Mouse (Mus musculus): ENCODE results near the gene Phlpp1. TPM values are rescaled to one million over a fixed set of nuclear protein-coding genes. Genes with fewer than 3 reads are reported as not detected.

The Phlpp1 gene
- polyA plus RNA-seq, 1 experiment from 2014 or later, result 6.5 TPM

DNA sequence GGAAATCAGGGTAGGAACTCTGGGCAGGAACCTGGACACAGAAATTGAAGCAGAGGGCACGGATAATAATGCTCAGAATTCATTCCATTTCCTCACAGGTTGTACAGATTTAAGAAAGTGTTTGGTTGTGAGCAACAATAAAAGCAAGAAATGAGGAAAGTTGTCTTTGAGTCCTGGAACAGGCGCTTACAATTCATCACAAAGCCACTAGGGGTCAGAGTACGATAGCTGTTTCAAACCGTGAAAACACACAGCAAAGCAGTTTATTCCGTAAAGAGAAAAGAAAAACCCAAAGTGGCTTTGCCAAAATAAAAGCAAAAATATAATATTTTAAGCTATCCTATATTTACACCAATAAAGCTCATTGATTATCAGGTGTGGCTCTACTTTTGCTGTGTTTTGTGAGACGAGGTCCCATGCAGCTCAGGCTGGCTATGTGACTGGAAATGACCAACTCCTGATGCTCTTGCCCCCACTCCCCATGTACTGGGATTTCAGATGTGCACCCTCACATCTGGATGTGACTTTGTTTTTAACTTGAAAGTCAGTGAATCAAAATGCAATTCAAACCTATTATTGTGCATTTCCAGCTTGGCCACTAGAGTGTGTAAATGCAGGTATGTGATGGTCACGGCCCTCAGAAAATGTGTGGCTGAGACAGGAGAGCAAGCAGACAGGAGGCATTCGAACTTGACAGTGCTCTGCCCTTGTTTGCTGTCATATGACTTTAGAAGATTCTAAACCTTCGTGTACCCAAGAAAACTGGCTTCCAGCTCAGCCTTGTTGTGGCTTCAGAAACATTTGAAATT, 253.8 kb downstream of the Phlpp1 start:
- no peak overlapping the region for H3K4me2 ChIP-seq (ENCODE audit: low read depth)
- no peak overlapping the region for H3K27ac ChIP-seq (ENCODE audit: low read depth, low read length)
- WGBS, result 43% methylated on average over 9 of the region's 9 CpGs
- no peak overlapping the region for H3K9ac ChIP-seq (ENCODE audit: low read length)
- H3K4me3 ChIP-seq (ENCODE audit: low read depth, low read length), result no peak overlapping the region
- H3K27me3 ChIP-seq (ENCODE audit: control insufficient read depth, insufficient read depth, low read length), result no peaks in the 10 kb centered on the region
- no peaks in the 10 kb centered on the region for H3K36me3 ChIP-seq (ENCODE audit: control insufficient read depth, insufficient read depth, low read length)
- H3K9me3 ChIP-seq (ENCODE audit: control insufficient read depth, low read length), result no peaks in the 10 kb centered on the region
- ATAC-seq (ENCODE audit: insufficient read depth, low FRiP score, low TSS enrichment) (0 out of 2 replicates have a peak, but pooled peaks have one; percentile 48), DNase-seq (ENCODE audit: low spot score) (no peak)
- no peaks in the 10 kb centered on the region for H3K4me1 ChIP-seq (ENCODE audit: control insufficient read depth, insufficient read depth, low read length)

DNA sequence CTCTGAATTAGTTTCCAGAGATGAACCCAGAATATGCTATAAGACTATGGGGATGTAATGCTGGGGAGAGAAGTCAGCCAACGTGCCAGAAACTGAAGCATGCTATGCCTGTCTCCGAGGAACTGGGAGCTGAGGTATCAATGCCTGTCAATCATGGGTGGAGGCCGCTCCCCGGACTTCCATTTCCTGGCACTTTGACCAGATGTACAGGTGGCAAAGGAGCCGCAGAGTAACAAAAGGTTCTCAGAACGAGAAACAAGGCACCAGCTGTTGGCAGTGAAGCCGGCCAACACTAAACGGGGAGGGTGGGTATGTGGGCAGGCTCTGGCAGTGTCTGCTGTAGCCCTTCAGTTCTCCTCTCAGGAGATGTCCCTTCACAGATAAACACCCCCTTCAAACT, 256.6 kb downstream of the Phlpp1 start:
- DNase-seq (ENCODE audit: low spot score) (no peak), ATAC-seq (ENCODE audit: insufficient read depth, low FRiP score, low TSS enrichment) (no peak)
- no peak overlapping the region for H3K4me3 ChIP-seq (ENCODE audit: low read depth, low read length)
- WGBS, result 44% methylated on average over 8 of the region's 8 CpGs
- no peak overlapping the region for H3K4me2 ChIP-seq (ENCODE audit: low read depth)
- H3K9me3 ChIP-seq (ENCODE audit: control insufficient read depth, low read length), result no peaks in the 10 kb centered on the region
- H3K9ac ChIP-seq (ENCODE audit: low read length), result no peak overlapping the region
- no peaks in the 10 kb centered on the region for H3K4me1 ChIP-seq (ENCODE audit: control insufficient read depth, insufficient read depth, low read length)
- H3K27me3 ChIP-seq (ENCODE audit: control insufficient read depth, insufficient read depth, low read length), result no peaks in the 10 kb centered on the region
- no peaks in the 10 kb centered on the region for H3K36me3 ChIP-seq (ENCODE audit: control insufficient read depth, insufficient read depth, low read length)
- no peak overlapping the region for H3K27ac ChIP-seq (ENCODE audit: low read depth, low read length)

DNA sequence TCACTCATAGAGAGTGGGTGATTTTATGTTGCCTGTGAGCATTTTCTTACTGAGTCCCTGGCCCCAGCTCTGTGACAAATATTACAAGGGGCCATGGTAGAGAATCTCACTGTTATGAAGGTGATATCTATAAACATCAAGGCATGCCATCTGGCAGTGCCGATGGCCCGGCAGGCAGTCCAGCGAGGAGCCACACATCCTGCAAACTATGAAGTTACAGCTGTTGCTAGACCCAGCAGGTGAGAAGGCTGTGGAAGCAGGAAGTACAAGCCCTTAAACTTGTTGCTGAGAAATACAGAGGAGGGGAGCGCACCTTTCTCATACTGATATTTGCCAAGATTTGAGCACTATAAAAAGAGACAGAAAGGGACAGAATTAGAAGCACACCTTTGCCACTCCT, 257.0 kb downstream of the Phlpp1 start:
- no peak for DNase-seq (ENCODE audit: low spot score)
- WGBS, result 55% methylated on average over 4 of the region's 4 CpGs

DNA sequence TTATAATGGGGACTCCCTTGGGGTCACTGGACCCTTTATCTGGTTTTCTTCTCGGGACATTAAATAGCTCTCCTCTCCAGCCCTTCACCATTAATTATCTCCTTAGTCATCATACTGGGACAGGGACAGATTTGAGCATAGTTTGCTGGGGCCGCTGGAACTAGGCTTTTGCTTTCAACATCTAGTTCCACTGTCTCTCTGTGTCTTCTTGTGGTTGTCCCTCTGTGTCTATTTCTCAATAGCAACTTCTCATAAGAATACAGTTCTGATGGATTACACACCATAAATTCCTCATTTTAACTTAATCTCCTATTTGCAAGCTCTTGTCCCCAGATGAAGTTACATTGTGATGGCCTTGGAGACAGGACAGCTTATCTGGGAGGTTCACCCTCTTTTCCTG, 262.0 kb downstream of the Phlpp1 start:
- Histone ChIP-seq H3K36me3 (ENCODE audit: control insufficient read depth, insufficient read depth, low read length) (no peaks in the 10 kb centered on the region), H3K9ac (ENCODE audit: low read length) (no peak overlapping the region), H3K9me3 (ENCODE audit: control insufficient read depth, low read length) (no peaks in the 10 kb centered on the region), H3K4me3 (ENCODE audit: low read depth, low read length) (no peak overlapping the region), H3K27me3 (ENCODE audit: control insufficient read depth, insufficient read depth, low read length) (no peaks in the 10 kb centered on the region), H3K4me1 (ENCODE audit: control insufficient read depth, insufficient read depth, low read length) (no peaks in the 10 kb centered on the region), H3K27ac (ENCODE audit: low read depth, low read length) (no peak overlapping the region), H3K4me2 (ENCODE audit: low read depth) (no peak overlapping the region)
- ATAC-seq (ENCODE audit: insufficient read depth, low FRiP score, low TSS enrichment) (no peak), DNase-seq (ENCODE audit: low spot score) (no peak)
- 60% methylated on average over 2 of the region's 2 CpGs for WGBS

More for the DNA sequence above, 257.0 kb downstream of the Phlpp1 start:
- H3K9me3 ChIP-seq (ENCODE audit: control insufficient read depth, low read length), result no peaks in the 10 kb centered on the region
- no peak for ATAC-seq (ENCODE audit: insufficient read depth, low FRiP score, low TSS enrichment)
- no peaks in the 10 kb centered on the region for H3K4me1 ChIP-seq (ENCODE audit: control insufficient read depth, insufficient read depth, low read length)
- no peak overlapping the region for H3K9ac ChIP-seq (ENCODE audit: low read length)
- no peak overlapping the region for H3K4me2 ChIP-seq (ENCODE audit: low read depth)
- H3K4me3 ChIP-seq (ENCODE audit: low read depth, low read length), result no peak overlapping the region
- no peaks in the 10 kb centered on the region for H3K27me3 ChIP-seq (ENCODE audit: control insufficient read depth, insufficient read depth, low read length)
- no peak overlapping the region for H3K27ac ChIP-seq (ENCODE audit: low read depth, low read length)
- H3K36me3 ChIP-seq (ENCODE audit: control insufficient read depth, insufficient read depth, low read length), result no peaks in the 10 kb centered on the region

Other genes with a start within 250 kb of the Phlpp1 start
- 1.9 and 2.6 TPM in 2 replicates for gene Zcchc2, start 181.3 kb upstream of the Phlpp1 start, polyA plus RNA-seq (2014; fragmentation: Nextera tagmentation; extraction: Ambion mirVana)

Measured in neural tube, embryonic 11.5 days (tissue).